Mouse (Mus musculus): ENCODE results near the gene Rbm20.
A peak's percentile ranks its signal among the peaks of the same experiment; 100 is the strongest.
"Not testable (repeated sequence)": the region's sequence is repeated elsewhere in the genome, so short reads cannot be mapped to it uniquely, and the experiment has no call there.

Rbm20 gene

DNA sequence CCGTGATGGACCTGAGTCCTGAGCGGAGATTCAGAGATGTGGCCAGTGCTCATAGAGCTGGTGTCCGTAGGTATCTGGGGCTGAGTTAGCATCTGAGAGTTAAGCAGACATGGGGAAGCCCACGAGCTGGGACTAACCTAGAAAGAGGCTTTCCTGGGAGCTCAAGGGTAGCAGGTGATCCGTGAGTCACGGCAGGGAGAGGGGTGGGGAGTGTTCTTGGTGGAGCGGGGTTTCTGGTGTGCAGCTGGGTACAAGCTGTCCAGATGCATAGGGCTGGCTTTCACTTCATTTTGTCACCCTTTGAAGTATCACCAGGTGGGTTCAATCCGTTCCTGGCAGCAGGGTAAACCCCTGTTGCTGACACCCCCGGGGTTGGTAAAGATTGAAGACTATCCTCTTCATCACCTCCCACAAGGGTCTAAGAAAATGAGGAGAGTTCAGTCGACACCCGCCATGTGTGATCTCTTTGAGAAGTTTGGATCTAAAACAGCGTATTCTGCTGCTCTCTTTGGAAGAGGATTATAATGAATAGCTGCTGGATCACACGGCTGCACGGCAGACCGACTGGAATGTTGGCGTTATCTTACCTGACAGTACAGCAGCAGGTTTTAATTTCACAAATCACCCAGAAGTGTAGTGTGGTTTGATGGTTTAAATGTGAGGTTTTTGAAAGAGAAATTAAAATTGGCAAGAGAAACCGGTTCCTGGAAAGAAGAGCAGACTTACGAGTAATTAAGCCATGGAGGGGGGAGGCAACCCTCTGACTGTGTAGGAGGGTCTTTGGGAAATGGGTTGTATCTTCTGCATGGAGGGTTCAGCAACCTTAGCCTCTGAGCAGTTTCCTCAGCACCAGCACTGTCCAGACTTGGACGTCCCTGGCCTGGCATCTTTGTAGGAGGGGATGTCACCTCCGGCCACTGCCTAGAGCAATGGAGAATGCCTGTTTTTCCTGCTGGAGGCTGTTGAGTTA, 114.9 kb downstream of the Rbm20 start:
- no peak for DNase-seq (ENCODE audit: low spot score in 2 of 2)

DNA sequence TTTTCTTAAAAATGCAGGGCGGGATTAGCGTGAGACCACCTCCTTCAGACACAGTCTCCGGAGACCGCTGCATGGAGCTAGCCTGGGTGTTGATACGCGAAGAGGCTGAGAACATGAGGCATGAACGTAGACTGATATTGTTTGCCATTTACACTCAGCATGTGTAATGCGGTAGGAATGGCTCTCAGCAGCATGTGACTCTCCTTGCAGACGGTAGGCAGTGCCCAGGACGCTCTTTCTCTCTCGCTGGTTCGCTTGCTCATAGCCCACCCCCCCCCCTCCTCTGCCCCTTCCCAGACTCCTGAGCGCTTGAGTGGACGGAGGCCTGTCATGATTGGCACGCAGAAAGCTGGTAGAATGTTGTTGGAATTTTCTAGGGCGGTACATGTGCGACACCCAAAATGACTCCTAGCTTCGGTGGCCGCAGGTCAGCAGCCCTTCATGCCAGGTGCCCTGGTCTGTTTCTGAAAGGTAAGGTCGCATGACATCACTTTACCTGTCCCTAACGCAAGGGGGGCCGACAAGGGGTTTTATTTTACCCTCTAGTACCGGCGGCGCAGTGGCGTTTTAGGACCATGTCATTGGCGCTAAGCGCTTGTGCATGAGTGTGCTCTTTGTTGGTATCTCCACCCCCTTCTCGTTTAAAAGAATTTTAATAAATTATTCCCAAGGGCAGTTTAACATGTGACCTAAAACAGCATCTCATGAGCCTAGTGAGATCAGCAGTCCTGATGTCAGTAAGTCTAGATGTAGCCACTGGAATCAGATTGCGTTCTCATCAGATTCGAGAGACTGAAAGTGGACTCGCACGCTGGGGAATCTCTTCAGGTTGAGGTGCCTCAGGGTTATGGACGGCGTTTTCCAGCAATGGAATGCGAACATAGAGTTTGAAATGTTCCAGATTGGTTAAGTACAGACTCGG, 116.1 kb downstream of the Rbm20 start:
- no peak for DNase-seq (ENCODE audit: low spot score in 2 of 2)

DNA sequence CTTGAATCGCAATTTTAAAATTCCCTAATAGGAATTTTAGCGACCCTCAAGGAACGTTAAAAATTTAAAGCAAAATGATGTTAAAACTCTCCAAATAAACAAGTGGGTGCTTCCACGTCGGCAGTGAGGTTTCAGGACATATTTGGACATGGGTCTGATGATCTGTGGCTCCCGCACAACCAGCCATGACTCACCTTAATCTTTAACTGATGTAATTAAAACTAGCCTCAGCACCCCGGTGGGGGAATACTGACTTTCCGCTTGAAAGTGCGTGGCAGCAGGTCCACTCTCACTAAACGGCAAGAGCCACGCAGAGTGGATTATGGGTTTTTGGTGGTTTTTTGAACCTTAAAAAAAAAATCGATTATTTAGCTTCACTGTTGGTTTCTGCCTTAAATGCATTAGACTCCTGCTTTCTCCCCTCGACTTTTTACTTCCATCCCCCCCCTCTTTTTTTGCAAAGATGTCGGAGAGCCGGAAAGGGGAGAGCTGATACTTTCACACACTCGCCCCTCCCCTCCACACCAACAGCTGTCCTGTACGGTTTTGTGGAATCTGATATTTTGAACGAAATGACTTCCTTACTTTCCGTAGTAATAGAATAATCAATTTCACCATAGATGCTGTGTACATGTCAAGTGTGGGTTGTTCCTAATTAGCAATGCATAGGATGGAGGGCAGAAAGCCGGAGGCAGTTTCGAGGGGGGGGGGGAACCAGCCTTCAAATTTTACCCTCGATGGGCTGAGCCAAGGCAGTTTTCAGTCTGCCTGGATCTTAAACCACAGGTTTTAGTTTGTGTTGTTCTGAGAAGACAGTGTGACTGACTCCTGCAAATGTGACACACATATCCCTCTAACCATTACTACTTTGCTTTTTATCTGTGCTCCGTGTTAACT, 117.1 kb downstream of the Rbm20 start:
- no peak for DNase-seq (ENCODE audit: low spot score in 2 of 2)

DNA sequence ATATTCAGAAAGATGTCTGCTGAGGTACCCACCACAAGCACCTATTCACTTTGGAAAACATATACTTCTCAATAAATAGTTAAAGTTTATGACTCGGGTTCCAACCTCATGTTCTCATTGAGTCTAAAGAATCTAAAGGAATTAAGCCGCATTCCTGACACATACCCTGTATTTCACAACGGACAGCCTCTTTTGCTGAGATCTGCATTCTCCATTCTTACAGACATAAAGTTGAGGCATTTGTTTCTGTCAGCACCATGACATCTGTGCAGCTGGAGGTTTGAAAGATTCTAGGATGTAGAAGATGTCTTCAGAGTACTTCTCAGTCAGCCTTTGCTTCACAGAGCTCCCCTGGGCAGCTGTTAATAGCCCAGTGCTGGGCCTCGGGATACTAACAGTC, 117.9 kb downstream of the Rbm20 start:
- no peak for DNase-seq (ENCODE audit: low spot score in 2 of 2)

DNA sequence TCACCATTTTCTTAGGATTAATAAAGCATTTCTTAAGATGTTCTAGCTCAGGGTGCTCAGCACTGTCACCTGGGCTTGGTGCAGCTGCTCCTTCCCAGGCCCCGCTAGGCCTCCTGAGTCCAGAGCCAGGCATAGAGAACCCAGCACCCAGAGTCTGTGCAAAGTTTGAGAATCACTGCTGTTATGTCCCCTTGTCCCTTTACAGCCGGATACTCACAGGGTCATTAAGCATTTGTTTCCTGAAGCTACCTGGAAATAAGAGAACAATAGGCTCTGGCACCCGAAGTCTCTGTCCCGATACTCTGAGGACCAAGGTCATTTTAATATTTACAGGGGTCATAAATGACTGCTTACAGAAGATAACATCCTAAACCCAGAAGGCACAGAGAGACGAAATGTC, 118.9 kb downstream of the Rbm20 start:
- no peak for DNase-seq (ENCODE audit: low spot score in 2 of 2)

DNA sequence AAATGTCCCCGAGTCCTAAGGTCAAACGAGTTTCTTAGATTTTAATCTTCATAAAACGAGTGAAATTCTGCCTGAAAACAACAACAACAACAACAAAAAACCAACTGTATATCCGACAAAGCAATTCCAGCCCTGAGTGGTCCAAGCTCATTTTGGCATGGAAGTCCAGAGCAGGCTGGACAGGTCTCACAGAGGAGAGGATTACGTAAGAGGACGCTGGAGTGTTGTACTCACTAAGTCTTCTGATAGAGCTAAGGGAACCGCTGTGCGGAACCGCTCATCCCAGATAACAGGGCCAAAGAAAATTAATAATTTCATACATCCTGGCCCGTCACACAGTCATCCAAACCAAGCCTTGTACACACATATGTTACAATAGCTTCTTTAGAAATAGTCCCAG, 120.7 kb downstream of the Rbm20 start:
- no peak for DNase-seq (ENCODE audit: low spot score in 2 of 2)

DNA sequence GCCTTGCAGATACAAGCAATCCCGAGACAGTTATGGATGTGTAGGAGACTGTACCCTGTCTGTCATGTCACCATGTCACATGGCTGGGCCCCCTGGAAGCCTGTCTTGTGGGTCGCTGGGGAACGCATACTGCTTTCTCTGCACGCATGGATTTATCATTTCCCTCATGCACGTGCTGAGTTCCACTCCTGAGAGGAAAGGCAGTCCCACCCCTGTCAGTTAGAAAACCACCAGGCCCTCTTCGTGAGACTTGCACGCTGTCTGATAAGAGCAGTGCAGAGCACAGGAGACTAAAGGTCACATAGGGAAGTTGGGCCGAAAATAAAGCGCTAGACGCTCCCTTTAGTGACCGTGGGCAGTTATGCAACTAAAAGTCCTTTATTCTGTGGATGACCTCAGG, 122.8 kb downstream of the Rbm20 start:
- DNase-seq (ENCODE audit: low spot score in 2 of 2), result no peak

DNA sequence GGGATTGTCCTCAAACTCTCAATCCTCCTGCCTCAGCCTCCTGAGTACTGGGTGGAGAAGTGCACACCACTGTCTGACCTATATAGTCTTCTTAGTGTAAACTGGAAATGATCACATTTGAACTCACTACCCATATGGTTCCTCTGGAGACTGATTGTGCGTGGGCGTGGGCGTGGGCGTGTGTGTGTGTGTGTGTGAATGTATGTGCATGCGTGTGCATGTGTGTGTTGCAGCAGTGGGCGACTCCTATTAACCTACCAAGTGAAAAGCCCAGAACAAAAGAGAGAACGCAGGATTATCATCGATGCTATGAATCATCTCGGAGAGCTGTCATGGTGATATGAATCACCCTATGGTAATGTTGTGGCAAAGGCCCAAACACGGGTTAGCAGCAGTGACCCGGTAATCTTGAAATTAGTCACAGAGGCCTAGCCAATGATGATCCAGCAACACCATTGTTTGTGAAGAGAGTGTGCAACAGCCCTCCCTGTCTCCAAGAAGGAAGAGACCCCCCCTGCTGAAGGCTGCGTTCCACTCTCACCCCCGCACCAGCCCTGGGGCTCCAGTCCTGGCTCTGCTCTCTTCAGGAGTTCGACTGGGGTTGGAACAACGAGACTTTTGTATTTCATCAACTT, 123.4 kb downstream of the Rbm20 start:
- DNase-seq (ENCODE audit: low spot score in 2 of 2), result peak in 1 of 2 experiments; percentile 13

DNA sequence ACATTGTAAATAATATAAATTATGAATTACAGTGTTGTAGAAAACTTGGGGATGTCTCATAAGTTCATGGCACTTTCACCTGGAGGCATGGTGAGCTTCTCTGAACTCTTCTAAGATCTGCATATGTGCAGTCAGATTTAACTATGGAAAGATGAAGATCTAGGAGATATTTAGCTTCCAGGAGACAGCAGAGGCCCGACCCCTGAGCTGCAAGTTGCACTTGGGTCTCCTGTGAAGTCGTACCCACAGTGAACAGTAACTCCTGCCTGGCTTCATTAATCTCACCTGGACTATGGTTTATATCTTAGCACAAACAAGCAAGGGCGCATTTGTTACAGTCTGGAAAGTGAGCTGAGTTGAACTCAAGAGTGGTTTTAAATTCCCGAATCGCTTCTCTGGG, 124.3 kb downstream of the Rbm20 start:
- DNase-seq (ENCODE audit: low spot score in 2 of 2), result no peak

DNA sequence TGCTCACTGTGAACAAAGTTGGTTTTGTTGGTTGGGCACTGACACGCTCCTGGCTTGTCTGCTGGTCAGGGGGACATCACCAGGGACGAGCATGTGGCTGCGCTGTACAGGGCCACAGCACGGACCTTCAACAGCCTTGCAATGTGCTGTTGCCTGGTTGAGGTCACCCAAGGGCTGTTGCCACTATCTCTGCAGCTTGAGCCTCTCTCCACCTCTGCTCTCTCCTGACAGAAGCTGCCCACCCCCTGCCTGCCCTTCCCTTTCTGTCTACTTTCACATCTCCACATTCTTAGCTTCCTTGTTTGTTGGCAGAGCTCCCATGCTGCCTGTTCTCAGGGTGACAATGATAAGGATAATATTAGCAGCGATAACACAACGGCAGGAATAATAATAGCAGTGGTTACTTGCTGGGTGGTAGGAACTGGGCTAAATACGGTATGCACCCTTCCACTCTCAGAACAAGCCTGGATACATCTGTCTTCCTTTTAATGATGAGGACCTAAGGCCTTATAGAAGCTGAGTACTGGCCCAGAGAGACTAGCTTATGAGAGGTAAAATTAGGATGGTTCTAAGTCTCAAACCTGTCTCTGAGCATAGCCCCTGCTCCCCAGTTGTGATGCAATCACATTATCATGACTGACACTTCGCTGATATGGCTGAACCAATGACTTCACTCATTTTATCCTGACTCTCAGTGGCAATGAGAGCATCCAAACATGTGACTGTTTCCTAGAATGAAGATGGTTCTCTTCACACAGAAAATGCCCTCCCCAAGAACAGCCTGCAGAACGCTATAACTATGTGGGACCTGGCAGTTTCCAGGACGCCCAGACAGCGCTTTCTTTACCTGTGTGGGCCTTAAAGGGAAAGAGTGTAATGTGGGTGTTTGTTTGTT, 124.9 kb downstream of the Rbm20 start:
- DNase-seq (ENCODE audit: low spot score in 2 of 2), result no peak

DNA sequence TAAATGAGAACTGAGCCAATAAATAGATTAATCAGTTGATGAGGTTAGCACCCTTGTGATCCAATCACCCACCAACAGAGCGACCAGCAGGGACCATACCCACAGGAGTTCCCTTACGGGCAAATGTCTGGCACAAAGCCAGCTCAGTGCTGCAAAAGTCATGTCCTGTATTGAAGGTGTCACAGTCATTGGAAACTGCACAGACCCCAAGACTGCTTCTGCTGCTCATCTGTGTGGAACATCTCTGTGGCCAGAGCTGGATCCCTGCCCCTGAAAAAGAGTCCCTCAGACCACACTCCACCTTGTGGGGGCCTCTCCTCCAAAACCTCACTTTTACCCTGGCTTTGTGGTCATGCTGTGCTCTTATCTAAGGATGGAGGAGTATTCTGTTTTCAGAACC, 126.8 kb downstream of the Rbm20 start:
- no peak for DNase-seq (ENCODE audit: low spot score in 2 of 2)

DNA sequence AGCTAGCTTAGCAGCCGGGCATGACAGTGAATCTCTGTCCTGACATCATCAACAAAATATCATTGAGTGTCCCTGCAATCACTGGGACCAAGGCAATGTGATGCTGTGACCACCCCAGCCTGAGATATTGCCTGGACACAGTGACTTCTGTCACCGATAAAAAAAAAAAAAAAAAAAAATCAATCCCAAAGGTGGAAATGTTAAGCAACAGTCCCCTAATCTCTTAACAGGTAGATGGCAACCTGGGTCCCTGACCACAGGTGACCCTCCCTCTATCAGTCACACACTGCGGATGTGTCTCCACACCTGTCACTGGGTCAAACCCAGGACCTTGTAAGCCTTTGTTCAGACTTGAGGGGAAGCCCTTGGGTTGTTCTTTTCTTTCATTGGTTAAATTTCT, 128.0 kb downstream of the Rbm20 start:
- no peak for DNase-seq (ENCODE audit: low spot score in 2 of 2)

DNA sequence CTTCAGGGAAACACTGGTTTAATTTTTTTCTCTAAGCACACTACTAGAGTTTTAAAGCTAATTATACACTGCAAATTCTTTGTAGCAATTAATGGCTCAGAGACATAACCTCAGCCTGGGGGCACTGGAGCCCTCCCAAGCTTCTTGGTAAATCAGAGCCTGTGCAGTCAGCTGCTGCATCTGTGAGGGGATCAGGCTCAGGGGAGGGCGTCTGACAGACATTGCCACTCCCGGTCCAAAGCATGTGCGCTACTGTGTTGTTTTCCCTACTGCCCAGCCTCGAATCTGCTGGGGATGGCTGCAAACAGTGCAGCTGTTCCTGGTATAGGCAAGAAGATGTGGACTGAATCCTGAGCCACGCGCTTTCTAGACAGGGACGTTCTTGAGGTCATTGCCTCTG, 129.0 kb downstream of the Rbm20 start:
- DNase-seq (ENCODE audit: low spot score in 2 of 2), result no peak

DNA sequence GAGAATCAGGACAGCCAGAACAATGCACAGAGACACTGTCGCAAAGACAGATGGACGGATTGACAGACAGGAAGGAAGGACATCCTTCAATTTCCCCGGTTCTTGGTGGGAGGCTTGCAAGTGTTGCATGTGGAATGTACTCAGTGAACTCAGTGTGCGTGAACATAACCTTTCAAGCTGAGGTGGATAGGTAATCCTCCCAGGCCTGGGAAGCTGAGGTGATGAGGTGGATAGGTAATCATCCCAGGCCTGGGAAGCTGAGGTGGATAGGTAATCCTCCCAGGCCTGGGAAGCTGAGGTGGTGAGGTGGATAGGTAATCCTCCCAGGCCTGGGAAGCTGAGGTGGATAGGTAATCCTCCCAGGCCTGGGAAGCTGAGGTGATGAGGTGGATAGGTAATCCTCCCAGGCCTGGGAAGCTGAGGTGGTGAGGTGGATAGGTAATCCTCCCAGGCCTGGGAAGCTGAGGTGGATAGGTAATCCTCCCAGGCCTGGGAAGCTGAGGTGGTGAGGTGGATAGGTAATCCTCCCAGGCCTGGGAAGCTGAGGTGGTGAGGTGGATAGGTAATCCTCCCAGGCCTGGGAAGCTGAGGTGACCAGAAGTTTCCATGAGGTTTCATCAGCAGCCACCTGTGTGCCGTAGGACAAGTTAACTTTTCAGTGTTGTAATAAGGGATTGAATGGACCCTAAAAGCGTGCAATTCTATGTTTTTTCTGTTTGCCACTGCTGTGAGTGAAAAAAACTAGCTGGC, 129.6 kb downstream of the Rbm20 start:
- not testable (repeated sequence) for DNase-seq (ENCODE audit: low spot score in 2 of 2)

DNA sequence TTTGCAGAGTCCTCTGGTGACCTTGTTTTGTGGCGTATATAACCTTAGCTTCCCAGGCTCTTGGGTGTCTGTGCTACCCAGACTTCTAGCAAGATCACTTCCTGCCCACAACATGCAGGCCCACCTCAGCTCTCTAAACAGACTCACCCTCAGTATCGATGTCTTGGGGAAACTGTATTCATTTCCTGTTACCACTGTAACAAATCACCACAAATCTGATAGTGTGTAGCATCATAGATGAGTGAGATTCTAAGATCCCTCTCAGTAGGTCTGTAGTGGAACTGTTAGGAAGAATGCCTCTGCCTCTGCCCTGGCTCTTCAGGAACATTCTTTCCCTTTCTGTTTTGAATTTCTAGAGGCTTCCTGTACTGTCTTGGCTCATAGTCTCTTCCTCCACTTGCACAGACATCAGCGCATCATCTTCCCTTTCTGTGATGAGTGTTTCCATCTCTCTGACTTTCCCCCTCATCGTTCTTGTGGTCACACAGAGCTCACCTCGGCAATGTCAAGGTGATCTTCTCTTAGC, 130.2 kb downstream of the Rbm20 start:
- no peak for DNase-seq (ENCODE audit: low spot score in 2 of 2)

DNA sequence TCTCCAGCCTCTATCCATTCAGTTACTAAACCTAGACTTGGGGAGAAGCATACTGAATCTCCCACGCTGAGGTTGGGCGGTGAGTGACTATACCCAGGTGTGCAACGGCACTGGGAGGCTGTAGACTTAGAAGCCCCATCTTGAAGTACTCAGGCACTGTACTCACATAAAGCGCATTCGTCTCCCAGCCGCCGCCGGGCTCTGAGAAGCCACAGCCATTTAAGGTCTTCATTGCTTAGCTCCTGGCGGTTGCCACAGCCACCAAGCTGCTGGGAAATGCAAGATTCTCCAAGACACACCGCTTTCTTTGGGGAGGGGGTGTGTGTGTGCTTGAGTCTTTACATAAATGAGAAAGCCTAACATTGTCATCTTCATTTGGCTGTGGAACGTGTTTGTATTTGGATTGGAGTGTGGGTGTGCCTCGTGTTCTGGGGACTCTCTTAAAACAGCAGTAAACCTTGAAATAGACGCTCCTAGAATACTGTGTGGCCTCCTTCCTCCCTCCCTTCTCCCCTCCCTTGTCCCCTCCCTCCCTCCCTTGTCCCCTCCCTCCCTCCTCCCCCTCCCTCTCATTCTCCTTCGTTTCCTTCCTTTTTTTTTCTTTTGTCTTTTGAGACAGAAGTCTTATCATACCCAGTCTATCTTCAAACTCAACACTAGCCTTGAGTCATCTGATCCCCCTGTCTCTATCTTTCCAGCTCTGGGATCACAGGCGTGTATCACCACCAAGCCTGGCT, 131.1 kb downstream of the Rbm20 start:
- no peak for DNase-seq (ENCODE audit: low spot score in 2 of 2)

DNA sequence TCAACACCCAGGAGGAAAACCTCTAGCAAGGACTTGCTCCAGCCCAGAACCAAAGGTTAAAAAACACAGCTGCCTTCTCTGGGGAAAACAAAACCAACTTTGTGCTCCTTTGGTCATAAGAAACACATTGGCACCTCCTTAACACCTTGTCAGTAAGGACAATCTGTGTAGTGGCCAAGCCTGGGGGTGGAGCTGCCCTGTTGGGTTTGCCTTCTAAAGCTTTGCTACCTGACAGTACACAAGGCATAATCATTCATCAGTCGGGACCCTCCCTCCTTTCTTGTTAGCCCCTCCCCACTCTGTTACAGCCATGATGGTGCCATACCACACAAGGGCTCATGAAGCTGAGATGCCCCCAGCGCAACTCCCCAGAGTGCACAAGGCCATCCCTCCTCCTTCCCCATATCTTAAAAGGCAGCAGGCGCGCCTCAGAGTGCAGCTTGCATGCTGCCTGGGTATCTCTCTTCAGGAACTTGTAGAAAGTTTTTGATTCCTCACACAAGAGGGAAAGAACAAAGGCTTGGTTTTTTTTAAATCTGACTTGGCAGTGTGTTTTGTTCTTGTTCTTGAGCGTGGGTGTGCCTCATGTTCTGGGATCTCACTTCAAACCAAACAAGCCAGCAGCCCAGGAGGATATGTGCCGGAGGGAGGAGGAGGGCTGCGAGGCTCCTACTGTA, 132.2 kb downstream of the Rbm20 start:
- no peak for DNase-seq (ENCODE audit: low spot score in 2 of 2)

DNA sequence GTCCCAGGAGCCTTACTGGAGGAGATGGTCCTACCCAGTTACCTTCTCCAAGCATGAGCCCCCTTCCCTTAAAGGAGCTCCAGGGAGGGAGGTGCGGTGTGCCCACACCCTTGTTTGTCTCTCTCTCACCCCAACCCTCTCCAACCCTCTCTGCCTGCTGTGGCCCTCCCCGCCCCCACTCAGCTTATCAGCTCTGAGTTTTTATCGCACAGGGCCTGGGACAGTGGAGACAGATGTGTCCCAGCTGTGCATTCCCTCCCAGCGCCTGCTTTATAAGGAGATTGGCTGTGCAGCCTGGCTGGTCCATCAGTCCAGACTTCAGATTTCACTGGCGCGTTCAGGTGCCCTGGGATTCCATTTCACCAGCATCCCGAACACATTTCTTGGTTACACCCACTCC, 132.9 kb downstream of the Rbm20 start:
- no peak for DNase-seq (ENCODE audit: low spot score in 2 of 2)
